Mouse (Mus musculus) lung, postnatal 10 days (tissue): Measurements from ENCODE around the gene Chd6.

Experiments
- DNase-seq: peaks from one replicate; pipeline ENCODE4 v3.0.0; 2021

Gene Chd6

GRCm38 (mm10) chr2:160925203-160925602 is 183.7 kb downstream of the Chd6 start:
- peak; percentile 42 for DNase-seq

- no peak for DNase-seq
Measured at GRCm38 (mm10) chr2:160921285-160921684, 187.6 kb downstream of the Chd6 start.

GRCm38 (mm10) chr2:160918930-160919215 is 190.0 kb downstream of the Chd6 start:
- DNase-seq = no peak

- DNase-seq = no peak
Measured at GRCm38 (mm10) chr2:160918154-160918929, 190.5 kb downstream of the Chd6 start.

DNA sequence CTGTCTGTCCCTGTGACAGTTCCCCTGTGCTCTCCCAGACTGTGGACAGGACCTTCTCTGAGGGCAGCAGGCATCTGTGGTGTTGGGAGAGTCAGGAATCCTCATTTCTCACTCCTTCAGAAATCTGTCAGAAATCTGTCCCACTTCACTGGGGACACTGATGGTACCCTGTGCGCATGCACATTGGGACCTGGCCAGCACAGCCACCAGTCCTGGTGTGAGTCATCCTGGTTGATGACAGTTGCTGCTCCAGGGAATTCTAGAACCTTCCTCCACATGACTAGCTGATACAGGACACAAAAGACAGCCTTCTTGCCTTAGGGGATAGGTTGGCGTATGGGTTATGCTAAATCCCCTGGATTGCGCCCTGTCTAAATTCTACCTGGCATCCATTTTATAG is 191.6 kb downstream of the Chd6 start:
- DNase-seq = no peak

DNA sequence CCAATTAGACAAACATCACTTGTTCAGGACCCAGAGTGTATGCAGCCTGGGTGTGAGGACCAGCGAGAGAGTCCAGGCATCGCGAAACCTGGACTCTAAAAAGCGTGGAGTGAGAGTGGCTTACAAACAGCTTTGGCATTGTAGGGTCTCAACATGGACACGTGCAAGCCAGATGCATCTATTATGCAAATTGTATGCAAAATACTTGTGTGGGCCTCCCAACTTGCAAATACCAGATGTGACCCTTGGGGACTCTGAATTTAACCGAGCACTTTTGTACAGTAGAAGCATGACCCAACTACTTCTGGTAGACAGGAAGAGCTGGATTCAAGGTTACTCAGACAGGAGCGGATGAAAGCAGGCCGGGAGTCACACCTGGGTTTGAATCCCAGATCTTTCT is 192.2 kb downstream of the Chd6 start:
- no peak for DNase-seq

DNA sequence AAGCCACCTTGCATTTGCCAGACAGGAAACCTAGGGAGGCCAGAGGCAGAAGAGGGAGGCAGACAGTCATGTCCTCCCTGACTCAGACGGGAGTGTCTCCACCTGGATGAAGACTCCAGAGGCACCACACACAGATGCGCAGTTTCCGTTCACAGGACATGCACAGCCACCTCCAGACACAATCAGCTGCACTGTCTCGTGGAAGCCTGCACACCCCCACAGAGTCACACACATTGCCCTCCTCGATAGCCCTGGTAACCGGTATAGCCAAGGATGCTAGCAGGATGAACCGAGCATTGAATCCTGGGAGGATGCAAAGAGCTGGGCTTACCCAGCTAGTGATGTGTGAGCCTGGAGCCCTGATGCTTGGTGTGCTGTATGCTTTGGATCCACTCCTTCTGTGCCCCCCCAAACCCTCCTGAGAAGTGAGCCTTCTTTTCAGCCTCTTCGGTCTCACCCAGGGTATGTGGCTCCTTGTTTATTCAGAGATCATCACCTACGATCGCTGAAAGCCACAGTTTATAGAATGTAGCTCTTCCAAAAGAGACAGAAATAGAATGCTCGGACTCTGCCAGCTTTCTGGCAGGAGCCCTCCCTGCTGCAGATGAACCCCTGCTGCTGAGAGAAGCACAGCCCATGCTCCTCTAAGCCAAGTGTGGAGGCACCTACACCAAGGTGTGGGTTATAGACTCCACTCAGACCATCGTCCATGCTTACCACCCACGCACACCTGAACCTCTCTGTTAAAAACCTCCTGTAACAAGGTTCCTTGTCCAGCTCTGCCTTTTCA is 192.9 kb downstream of the Chd6 start:
- no peak for DNase-seq

GRCm38 (mm10) chr2:160914656-160915055 is 194.2 kb downstream of the Chd6 start:
- no peak for DNase-seq

GRCm38 (mm10) chr2:160912231-160912671 is 196.6 kb downstream of the Chd6 start, which contains the start of gene Emilin3:
Emilin3 (minus strand) TSS chr2:160912328.
- DNase-seq = no peak

DNA sequence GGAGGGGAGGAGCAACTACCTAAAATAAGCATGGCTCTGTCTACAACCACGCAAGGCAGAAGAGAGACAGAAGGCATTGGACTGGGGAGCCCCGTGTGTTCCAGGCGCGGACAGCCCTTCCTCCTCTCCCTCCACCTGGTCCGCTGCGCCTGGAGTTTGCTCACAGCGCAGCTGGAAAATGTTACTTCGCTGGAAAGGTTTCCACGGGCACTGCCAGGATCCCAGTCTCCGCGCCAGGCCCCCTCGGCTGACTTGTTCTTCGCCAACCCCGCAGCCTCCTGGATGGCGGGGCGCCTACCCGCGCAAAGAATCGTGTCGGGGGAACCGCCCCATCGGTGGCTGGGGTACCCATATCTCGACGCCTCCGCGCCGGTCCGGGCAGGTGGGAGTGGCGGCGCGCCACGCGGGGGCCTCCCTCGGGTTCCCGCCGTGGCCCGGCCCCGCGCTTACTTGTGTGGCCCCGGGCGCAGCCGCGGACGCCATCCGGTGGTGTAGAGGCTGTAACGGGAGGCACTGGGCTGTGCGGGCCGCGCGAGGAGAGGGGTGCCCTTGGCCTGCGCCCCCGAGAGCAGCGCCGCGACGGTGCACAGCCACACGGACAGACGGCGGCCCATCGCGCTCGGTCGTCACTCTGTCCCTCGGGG is 197.2 kb downstream of the Chd6 start:
- DNase-seq = no peak

- no peak for DNase-seq
Measured at GRCm38 (mm10) chr2:160910633-160911032, 198.2 kb downstream of the Chd6 start.

- DNase-seq = peak; percentile 24
Measured at GRCm38 (mm10) chr2:160908607-160909006, 200.3 kb downstream of the Chd6 start.

DNA sequence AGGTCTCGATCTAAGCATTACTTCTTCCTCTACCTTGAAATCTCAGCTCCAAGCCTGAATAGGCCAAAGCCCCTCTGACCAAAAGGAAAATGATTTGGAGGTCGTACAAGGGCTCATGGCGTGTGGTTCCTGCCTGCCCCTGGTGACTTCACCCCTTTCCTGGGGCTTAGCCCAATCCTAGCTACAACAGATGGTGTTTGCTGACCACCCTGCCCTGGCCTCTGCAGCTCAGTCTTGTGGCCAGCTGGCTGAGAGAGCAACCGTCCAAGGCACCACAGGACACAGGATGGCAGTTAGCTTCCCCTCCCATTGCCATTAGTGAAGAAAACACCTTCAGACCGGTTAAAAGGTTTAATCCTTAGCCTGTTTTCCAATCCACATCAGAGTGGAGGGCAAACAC is 202.8 kb downstream of the Chd6 start:
- DNase-seq = no peak

- no peak for DNase-seq
Measured at GRCm38 (mm10) chr2:160905301-160905700, 203.6 kb downstream of the Chd6 start.

- DNase-seq = no peak
Measured at GRCm38 (mm10) chr2:160901656-160902412, 207.0 kb downstream of the Chd6 start.
